Mouse (Mus musculus) midbrain, embryonic 10.5 days (tissue): ENCODE measurements around the gene Birc3. TPM values are rescaled to one million over a fixed set of nuclear protein-coding genes. Genes with fewer than 3 reads are reported as not detected.
A peak's percentile ranks its signal among the peaks of the same experiment; 100 is the strongest.
"Not testable (repeated sequence)": the region's sequence is repeated elsewhere in the genome, so short reads cannot be mapped to it uniquely, and the experiment has no call there.

Experiments used
- DNase-seq: peaks from one replicate; pipeline ENCODE4 v3.0.0-alpha.2; 2017; ENCODE audit warnings: low spot score
- H3K27ac ChIP-seq: fragments of 300-500 bp; sonication (generic); replicated peaks from 2 replicates; pipeline ENCODE4 v1.5.1; 2016; ENCODE audit warnings: mild to moderate bottlenecking
- H3K27me3 ChIP-seq: fragments of 300-500 bp; sonication (generic); 2 replicates; pipeline ENCODE4 v1.6.1; 2016; ENCODE audit warnings: low read depth, mild to moderate bottlenecking; ENCODE audit not compliant: poor library complexity, severe bottlenecking
- H3K36me3 ChIP-seq: fragments of 300-500 bp; sonication (generic); 2 replicates; pipeline ENCODE4 v1.6.1; 2016; ENCODE audit warnings: mild to moderate bottlenecking, moderate library complexity
- H3K4me1 ChIP-seq: fragments of 300-500 bp; sonication (generic); 2 replicates; pipeline ENCODE4 v1.6.1; 2016
- H3K4me3 ChIP-seq: fragments of 300-500 bp; sonication (generic); 2 replicates; pipeline ENCODE4 v1.5.1; 2016; ENCODE audit warnings: mild to moderate bottlenecking, moderate library complexity
- H3K9me3 ChIP-seq: fragments of 300-500 bp; sonication (generic); replicated peaks from 2 replicates; pipeline ENCODE4 v1.6.1; 2016; ENCODE audit warnings: mild to moderate bottlenecking
- WGBS: fragments of 180-500 bp; shearing (Covaris S2); methylation state at CpG from one replicate; pipeline ENCODE4 v1.1.7; 2016; 5-methylcytosine and 5-hydroxymethylcytosine counted together
- polyA plus RNA-seq: library from polyadenylated mRNA; unstranded; fragments of >200 nt; fragmentation: Nextera tagmentation; extraction: Ambion mirVana; gene quantifications from 2 replicates; pipeline ENCODE4 v1.2.1, GENCODE M21; 2016

Gene Birc3
- 2.7 and 3.4 TPM in 2 replicates for polyA plus RNA-seq

- Histone ChIP-seq H3K9me3 (no peaks in the 10 kb centered on the region), H3K4me3 (peak within 1 kb of the TSS; percentile 66), H3K36me3 (no peaks in the 10 kb centered on the region), H3K27ac (peak within 1 kb of the TSS; percentile 88), H3K27me3 (peaks cover 5% of the 10 kb centered on the region; the same call in 1 of the 2 replicates), H3K4me1 (peaks cover 15% of the 10 kb centered on the region)
- 7% methylated on average over 26 of the region's 26 CpGs for WGBS
- DNase-seq = peak; percentile 59
These were observed at the start of gene Birc3 for GRCm38 (mm10) chr9:7872775-7873439. TSS of gene Birc3 (minus strand) at chr9:7873186.

GRCm38 (mm10) chr9:7914925-7915324 lies 41.9 kb upstream of the Birc3 start:
- Histone ChIP-seq H3K4me1 (peaks cover 11% of the 10 kb centered on the region), H3K27me3 (no peaks in the 10 kb centered on the region)
- WGBS = 48% methylated on average over 8 of the region's 8 CpGs

DNA sequence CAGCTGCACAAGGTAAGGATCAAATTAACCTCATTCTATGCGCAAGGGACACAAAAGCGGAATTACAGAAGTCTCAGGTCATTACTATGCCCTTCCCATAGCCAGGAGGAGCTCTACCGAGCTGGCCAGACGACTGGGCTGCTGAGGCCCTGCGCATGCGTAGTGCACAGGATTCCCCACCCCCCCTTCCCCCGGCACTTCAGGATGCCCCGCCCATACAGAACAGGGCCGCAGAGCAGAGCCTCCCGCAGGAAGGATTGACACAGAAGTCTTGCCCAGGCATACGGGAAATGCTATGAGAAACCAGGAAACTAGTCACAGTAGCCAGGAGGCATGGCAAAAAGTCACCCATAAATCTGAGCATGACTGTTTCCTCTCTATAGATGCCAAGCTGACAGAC lies 41.5 kb upstream of the Birc3 start:
- peak overlapping the region; percentile 47 for H3K4me3 ChIP-seq
- peak overlapping the region; percentile 56; the same call in 1 of the 2 replicates for H3K27ac ChIP-seq
- DNase-seq = peak; percentile 84
- H3K36me3 ChIP-seq = no peaks in the 10 kb centered on the region
- peaks cover 11% of the 10 kb centered on the region for H3K4me1 ChIP-seq
- H3K9me3 ChIP-seq = no peaks in the 10 kb centered on the region
- WGBS = 2% methylated on average over 11 of the region's 11 CpGs
- no peaks in the 10 kb centered on the region for H3K27me3 ChIP-seq

More at GRCm38 (mm10) chr9:7914925-7915324, 41.9 kb upstream of the Birc3 start:
- no peak for DNase-seq
- Histone ChIP-seq H3K27ac (no peak overlapping the region), H3K9me3 (no peaks in the 10 kb centered on the region), H3K4me3 (no peak overlapping the region), H3K36me3 (no peaks in the 10 kb centered on the region)

GRCm38 (mm10) chr9:7913953-7914352 lies 41.0 kb upstream of the Birc3 start:
- 46% methylated on average over 19 of the region's 19 CpGs for WGBS
- Histone ChIP-seq H3K4me3 (peak overlapping the region; percentile 47), H3K36me3 (no peaks in the 10 kb centered on the region), H3K9me3 (no peaks in the 10 kb centered on the region), H3K27ac (peak overlapping the region; percentile 56; the same call in 1 of the 2 replicates), H3K27me3 (no peaks in the 10 kb centered on the region), H3K4me1 (peaks cover 11% of the 10 kb centered on the region)
- no peak for DNase-seq

- 80% methylated on average over 2 of the region's 2 CpGs for WGBS
- Histone ChIP-seq H3K9me3 (no peaks in the 10 kb centered on the region), H3K4me1 (peaks cover under 1% of the 10 kb centered on the region; the same call in 1 of the 2 replicates), H3K4me3 (no peak overlapping the region), H3K27me3 (no peaks in the 10 kb centered on the region), H3K27ac (no peak overlapping the region), H3K36me3 (no peaks in the 10 kb centered on the region)
- no peak for DNase-seq
These were observed 34.5 kb upstream of the Birc3 start for GRCm38 (mm10) chr9:7907351-7907985.

- H3K36me3 ChIP-seq = no peaks in the 10 kb centered on the region
- 86% methylated on average over 1 of the region's 1 CpGs for WGBS
These were observed 33.6 kb upstream of the Birc3 start for GRCm38 (mm10) chr9:7906564-7906963.

GRCm38 (mm10) chr9:7903825-7904224 lies 30.8 kb upstream of the Birc3 start:
- Histone ChIP-seq H3K36me3 (no peaks in the 10 kb centered on the region), H3K4me1 (peaks cover 4% of the 10 kb centered on the region; the same call in 1 of the 2 replicates), H3K27me3 (no peaks in the 10 kb centered on the region), H3K4me3 (no peak overlapping the region), H3K27ac (no peak overlapping the region), H3K9me3 (no peaks in the 10 kb centered on the region)
- DNase-seq = no peak
- 82% methylated on average over 5 of the region's 5 CpGs for WGBS

More at GRCm38 (mm10) chr9:7906564-7906963, 33.6 kb upstream of the Birc3 start:
- Histone ChIP-seq H3K4me3 (no peak overlapping the region), H3K4me1 (peaks cover 4% of the 10 kb centered on the region; the same call in 1 of the 2 replicates), H3K27ac (no peak overlapping the region), H3K9me3 (no peaks in the 10 kb centered on the region), H3K27me3 (no peaks in the 10 kb centered on the region)
- DNase-seq = no peak

DNA sequence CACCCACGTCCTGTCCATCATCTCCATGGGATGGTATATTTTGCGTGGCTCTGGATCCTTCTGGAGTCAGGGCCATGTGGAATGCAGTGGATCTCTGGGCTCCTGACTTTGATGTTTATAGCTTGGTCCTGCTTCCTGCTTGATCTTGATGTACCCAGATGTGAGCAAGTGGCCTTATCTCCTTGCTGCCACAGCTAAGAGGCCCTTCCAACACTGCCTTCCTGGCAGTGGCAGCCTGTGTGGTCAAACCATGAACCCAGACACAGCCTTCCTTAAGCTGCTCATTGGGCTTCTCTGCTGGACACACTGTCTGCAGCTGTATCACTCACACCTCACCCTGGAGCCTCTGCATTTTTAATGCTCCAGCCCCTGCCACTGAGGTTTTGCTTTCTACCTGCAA lies 30.3 kb upstream of the Birc3 start:
- H3K4me3 ChIP-seq = no peak overlapping the region
- H3K36me3 ChIP-seq = no peaks in the 10 kb centered on the region
- peaks cover 4% of the 10 kb centered on the region; the same call in 1 of the 2 replicates for H3K4me1 ChIP-seq
- no peaks in the 10 kb centered on the region for H3K9me3 ChIP-seq
- H3K27ac ChIP-seq = no peak overlapping the region
- WGBS = 87% methylated on average over 2 of the region's 2 CpGs
- DNase-seq = no peak
- no peaks in the 10 kb centered on the region for H3K27me3 ChIP-seq

GRCm38 (mm10) chr9:7902311-7902710 lies 29.3 kb upstream of the Birc3 start:
- Histone ChIP-seq H3K36me3 (no peaks in the 10 kb centered on the region), H3K27ac (no peak overlapping the region), H3K9me3 (no peaks in the 10 kb centered on the region), H3K4me1 (peaks cover 4% of the 10 kb centered on the region; the same call in 1 of the 2 replicates), H3K27me3 (no peaks in the 10 kb centered on the region), H3K4me3 (no peak overlapping the region)
- 56% methylated on average over 7 of the region's 7 CpGs for WGBS
- DNase-seq = peak; percentile 18

- no peak overlapping the region for H3K4me3 ChIP-seq
- no peak overlapping the region for H3K27ac ChIP-seq
- H3K36me3 ChIP-seq = no peaks in the 10 kb centered on the region
- WGBS = 93% methylated on average over 8 of the region's 8 CpGs
- H3K4me1 ChIP-seq = peaks cover 4% of the 10 kb centered on the region; the same call in 1 of the 2 replicates
- no peaks in the 10 kb centered on the region for H3K9me3 ChIP-seq
- no peak for DNase-seq
- no peaks in the 10 kb centered on the region for H3K27me3 ChIP-seq
These were observed 28.0 kb upstream of the Birc3 start for GRCm38 (mm10) chr9:7900965-7901364.

GRCm38 (mm10) chr9:7897502-7897901 lies 24.5 kb upstream of the Birc3 start:
- Histone ChIP-seq H3K4me1 (peaks cover 4% of the 10 kb centered on the region; the same call in 1 of the 2 replicates), H3K4me3 (no peak overlapping the region), H3K9me3 (no peaks in the 10 kb centered on the region), H3K36me3 (no peaks in the 10 kb centered on the region), H3K27ac (no peak overlapping the region), H3K27me3 (no peaks in the 10 kb centered on the region)
- peak; percentile 57 for DNase-seq
- 3% methylated on average over 3 of the region's 3 CpGs for WGBS

DNA sequence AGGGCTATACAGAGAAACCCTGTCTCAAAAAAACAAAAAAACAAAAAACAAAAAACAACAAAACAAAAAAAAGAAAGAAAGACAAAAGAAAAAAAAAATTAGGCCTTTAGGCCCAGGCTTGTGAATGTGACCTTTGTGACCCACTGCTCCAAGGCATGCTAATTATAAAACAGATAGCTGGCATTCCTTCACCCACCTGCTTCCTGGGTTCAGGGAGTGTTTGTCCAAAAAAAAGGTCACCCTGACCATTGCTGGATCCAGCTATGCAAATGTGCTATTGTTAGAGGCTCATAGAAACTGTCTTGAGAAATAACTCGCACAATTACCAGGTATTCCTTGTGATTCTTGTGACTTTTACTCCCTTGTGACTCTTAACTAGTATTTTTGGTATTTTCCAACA lies 18.8 kb upstream of the Birc3 start:
- not testable (repeated sequence) for DNase-seq

DNA sequence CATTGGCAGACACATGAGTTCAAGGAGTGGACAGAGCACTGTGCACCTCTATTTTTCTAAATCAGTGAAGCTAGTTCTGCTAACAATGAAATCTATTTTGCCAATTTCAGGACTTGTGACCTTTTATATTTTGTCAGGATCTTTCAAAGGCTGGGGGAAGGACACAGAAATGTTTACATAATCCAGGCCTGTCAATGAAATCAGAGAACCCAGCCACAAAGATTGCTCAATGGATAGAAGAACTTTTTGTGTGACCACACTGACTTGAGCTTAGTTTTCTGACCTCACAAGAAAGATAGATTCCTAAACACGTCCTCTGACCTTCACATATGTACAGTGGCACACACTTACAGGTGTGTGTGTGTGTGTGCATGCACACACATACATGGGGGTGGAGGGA lies 18.2 kb upstream of the Birc3 start:
- no peaks in the 10 kb centered on the region for H3K27me3 ChIP-seq
- no peak for DNase-seq
- no peaks in the 10 kb centered on the region; the same call in 1 of the 2 replicates for H3K9me3 ChIP-seq
- 80% methylated on average over 1 of the region's 1 CpGs for WGBS
- H3K36me3 ChIP-seq = no peaks in the 10 kb centered on the region
- no peaks in the 10 kb centered on the region for H3K4me1 ChIP-seq
- no peak overlapping the region for H3K4me3 ChIP-seq
- H3K27ac ChIP-seq = no peak overlapping the region

More for the DNA sequence above, 18.8 kb upstream of the Birc3 start:
- not testable (repeated sequence) for H3K9me3 ChIP-seq, H3K27ac ChIP-seq, H3K4me3 ChIP-seq, H3K27me3 ChIP-seq, H3K4me1 ChIP-seq, H3K36me3 ChIP-seq
- 91% methylated on average over 1 of the region's 1 CpGs for WGBS
